Mouse (Mus musculus) small intestine, adult 2 months (tissue): ENCODE measurements around the gene Galnt14. TPM values are rescaled to one million over a fixed set of nuclear protein-coding genes. Genes with fewer than 3 reads are reported as not detected.

ENCODE experiments used
- H3K27ac ChIP-seq: fragments of 200-500 bp; 2 replicates; pipeline ENCODE4 v1.5.1; 2012; ENCODE audit warnings: low read depth, low read length, control low read depth, inconsistent platforms; ENCODE audit not compliant: insufficient read depth
- H3K27me3 ChIP-seq: fragments of 200-500 bp; 2 replicates; pipeline ENCODE4 v1.6.1; 2012; ENCODE audit warnings: mild to moderate bottlenecking, moderate library complexity, low read length, inconsistent platforms; ENCODE audit not compliant: control insufficient read depth, insufficient read depth
- H3K36me3 ChIP-seq: fragments of 200-500 bp; 2 replicates; pipeline ENCODE4 v1.6.1; 2012; ENCODE audit warnings: mild to moderate bottlenecking, low read length, control low read depth, inconsistent platforms; ENCODE audit not compliant: control insufficient read depth, insufficient read depth
- H3K4me1 ChIP-seq: fragments of 200-500 bp; 2 replicates; pipeline ENCODE4 v1.6.1; 2012; ENCODE audit warnings: low read length, inconsistent platforms, mixed read lengths; ENCODE audit not compliant: control insufficient read depth, insufficient read depth, insufficient read length
- H3K4me3 ChIP-seq: fragments of 200-500 bp; 2 replicates; pipeline ENCODE4 v1.5.1; 2012; ENCODE audit warnings: low read depth, mild to moderate bottlenecking, control low read depth, inconsistent platforms, low read length, moderate library complexity
- CTCF ChIP-seq: fragments of 200-500 bp; IDR thresholded peaks from 2 replicates; pipeline ENCODE4 v1.5.1; 2012; ENCODE audit warnings: low read depth, mild to moderate bottlenecking, control low read depth, inconsistent platforms, low read length, moderate library complexity, mixed read lengths; ENCODE audit not compliant: insufficient replicate concordance, insufficient read length; ENCODE audit errors: extremely low read depth
- POLR2A ChIP-seq: fragments of 200-500 bp; IDR thresholded peaks from 2 replicates; pipeline ENCODE4 v1.6.1; 2012; ENCODE audit warnings: low read depth, mild to moderate bottlenecking, control low read depth, inconsistent platforms, low read length, moderate library complexity
- WGBS: fragments of 180-500 bp; shearing (Covaris S2); methylation state at CpG from one replicate; pipeline ENCODE4 v1.1.7; 2018; 5-methylcytosine and 5-hydroxymethylcytosine counted together
- polyA plus RNA-seq: library from polyadenylated mRNA; depleted of rRNA; stranded (reverse); fragments of >200 nt; gene quantifications from 2 replicates; pipeline ENCODE4 v1.2.3, GENCODE M21; 2012

Galnt14 gene
- polyA plus RNA-seq, 1 experiment = 0.06 TPM

- H3K36me3 ChIP-seq = no peaks in the 10 kb centered on the region
- no peaks in the 10 kb centered on the region for H3K4me1 ChIP-seq
- no peaks in the 10 kb centered on the region for H3K27me3 ChIP-seq
- WGBS = 92% methylated on average over 5 of the region's 5 CpGs
- H3K4me3 ChIP-seq = no peak overlapping the region
- no peak overlapping the region for H3K27ac ChIP-seq
- no peak for TF ChIP-seq POLR2A
- no peak for TF ChIP-seq CTCF
Measured at GRCm38 (mm10) chr17:73636988-73637387, 73.3 kb downstream of the Galnt14 start.

GRCm38 (mm10) chr17:73634896-73635295 is 75.4 kb downstream of the Galnt14 start:
- Histone ChIP-seq H3K27me3 (no peaks in the 10 kb centered on the region), H3K36me3 (no peaks in the 10 kb centered on the region), H3K4me1 (no peaks in the 10 kb centered on the region), H3K27ac (no peak overlapping the region), H3K4me3 (no peak overlapping the region)
- WGBS = 48% methylated on average over 2 of the region's 2 CpGs
- no peak for TF ChIP-seq CTCF

- WGBS = 71% methylated on average over 11 of the region's 11 CpGs
- Histone ChIP-seq H3K4me1 (no peaks in the 10 kb centered on the region), H3K27ac (no peak overlapping the region), H3K4me3 (no peak overlapping the region), H3K36me3 (no peaks in the 10 kb centered on the region), H3K27me3 (no peaks in the 10 kb centered on the region)
- no peak for TF ChIP-seq CTCF
- TF ChIP-seq POLR2A = no peak
Measured at GRCm38 (mm10) chr17:73633991-73634710, 76.1 kb downstream of the Galnt14 start.

- 71% methylated on average over 14 of the region's 14 CpGs for WGBS
- TF ChIP-seq POLR2A (no peak), CTCF (no peak)
- H3K27me3 ChIP-seq = no peaks in the 10 kb centered on the region
- no peak overlapping the region for H3K27ac ChIP-seq
- H3K36me3 ChIP-seq = no peaks in the 10 kb centered on the region
- no peak overlapping the region for H3K4me3 ChIP-seq
- no peaks in the 10 kb centered on the region for H3K4me1 ChIP-seq
Measured at GRCm38 (mm10) chr17:73628263-73628914, 81.9 kb downstream of the Galnt14 start.

GRCm38 (mm10) chr17:73626912-73627311 is 83.3 kb downstream of the Galnt14 start:
- H3K4me3 ChIP-seq = no peak overlapping the region
- H3K27ac ChIP-seq = no peak overlapping the region

GRCm38 (mm10) chr17:73620049-73620448 is 90.2 kb downstream of the Galnt14 start:
- no peak overlapping the region for H3K4me3 ChIP-seq
- no peak overlapping the region for H3K27ac ChIP-seq
- H3K36me3 ChIP-seq = no peaks in the 10 kb centered on the region
- WGBS = 80% methylated on average over 4 of the region's 4 CpGs
- no peaks in the 10 kb centered on the region for H3K4me1 ChIP-seq
- no peaks in the 10 kb centered on the region for H3K27me3 ChIP-seq
- TF ChIP-seq CTCF (no peak), POLR2A (no peak)

More at GRCm38 (mm10) chr17:73626912-73627311, 83.3 kb downstream of the Galnt14 start:
- TF ChIP-seq POLR2A (no peak), CTCF (no peak)
- no peaks in the 10 kb centered on the region for H3K4me1 ChIP-seq
- no peaks in the 10 kb centered on the region for H3K27me3 ChIP-seq
- no peaks in the 10 kb centered on the region for H3K36me3 ChIP-seq
- 82% methylated on average over 4 of the region's 4 CpGs for WGBS
